Comparison of ENCODE assay signal across 14 mouse cellular contexts in genomic region chr3:34314393-34314792, GRCm38 (mm10).
"Had no signal": no experiment of that assay in that cellular context is flagged by ENCODE, and none has a peak within 500 bp of the region (broad histone marks: within the 10 kb centered on the region; RNA-seq: fewer than 3 reads in every experiment).

No protein-coding gene starts in this region.

- H3K4me1 ChIP-seq: liver, embryonic 15.5 days had no signal

- H3K27ac ChIP-seq: left cerebral cortex, adult 2 months; limb, embryonic 10.5 days; liver, embryonic 15.5 days; midbrain, embryonic 10.5 days; neural tube, embryonic 13.5 days had no signal

- H3K4me2 ChIP-seq: liver, embryonic 11.5 days; liver, embryonic 15.5 days; neural tube, embryonic 13.5 days had no signal

- DNase-seq: kidney, adult 8-10 months; kidney, postnatal 25 days; lung, adult 2 months; lung, postnatal 4 days; right cerebral cortex, adult 18-20 months; right cerebral cortex, postnatal 25 days; thymus, postnatal 36 days had no signal

- H3K27me3 ChIP-seq: liver, embryonic 15.5 days had no signal

- H3K4me3 ChIP-seq: left cerebral cortex, adult 2 months; limb, embryonic 10.5 days; liver, embryonic 15.5 days; midbrain, embryonic 10.5 days; neural tube, embryonic 13.5 days had no signal

- ATAC-seq: lung, postnatal 0 days had no signal

- H3K9me3 ChIP-seq: limb, embryonic 10.5 days; liver, embryonic 15.5 days; midbrain, embryonic 10.5 days; neural tube, embryonic 13.5 days had no signal

- H3K36me3 ChIP-seq: limb, embryonic 10.5 days; liver, embryonic 15.5 days; midbrain, embryonic 10.5 days; neural tube, embryonic 13.5 days had no signal

- H3K9ac ChIP-seq: liver, embryonic 15.5 days; neural tube, embryonic 13.5 days had no signal
